Mouse (Mus musculus) lung, postnatal 0 days (tissue): ENCODE results near the gene Bckdha. TPM values are rescaled to one million over a fixed set of nuclear protein-coding genes. Genes with fewer than 3 reads are reported as not detected.

Source experiments
- ATAC-seq: fragments of 200-750 bp; cut with Nextera tagmentation; 2 replicates; pipeline ENCODE4 v1.8.0; 2017; ENCODE audit warnings: moderate library complexity
- DNase-seq: peaks from one replicate; pipeline ENCODE4 v3.0.0-alpha.2; 2016; ENCODE audit warnings: low spot score
- H3K27ac ChIP-seq: fragments of 300-500 bp; sonication (generic); 2 replicates; pipeline ENCODE4 v1.5.1; 2014; ENCODE audit warnings: antibody characterized with exemption, mild to moderate bottlenecking, low read length, mixed read lengths
- H3K27me3 ChIP-seq: fragments of 300-500 bp; sonication (generic); replicated peaks from 2 replicates; pipeline ENCODE4 v1.6.1; 2014; ENCODE audit warnings: low read length, mixed read lengths; ENCODE audit not compliant: insufficient read depth
- H3K36me3 ChIP-seq: fragments of 300-500 bp; sonication (generic); 2 replicates; pipeline ENCODE4 v1.6.1; 2014; ENCODE audit warnings: low read length, mixed read lengths; ENCODE audit not compliant: insufficient read depth
- H3K4me1 ChIP-seq: fragments of 300-500 bp; sonication (generic); 2 replicates; pipeline ENCODE4 v1.6.1; 2014; ENCODE audit warnings: antibody characterized with exemption, low read depth, low read length, mixed read lengths; ENCODE audit not compliant: insufficient read depth
- H3K4me2 ChIP-seq: fragments of 300-500 bp; sonication (generic); replicated peaks from 2 replicates; pipeline ENCODE4 v1.6.1; 2014; ENCODE audit warnings: low read depth, mild to moderate bottlenecking, low read length, moderate library complexity, mixed read lengths
- H3K4me3 ChIP-seq: fragments of 300-500 bp; sonication (generic); 2 replicates; pipeline ENCODE4 v1.5.1; 2014; ENCODE audit warnings: low read depth, low read length
- H3K9ac ChIP-seq: fragments of 300-500 bp; sonication (generic); replicated peaks from 2 replicates; pipeline ENCODE4 v1.6.1; 2014; ENCODE audit warnings: low read depth, mild to moderate bottlenecking
- H3K9me3 ChIP-seq: fragments of 300-500 bp; sonication (generic); 2 replicates; pipeline ENCODE4 v1.6.1; 2016; ENCODE audit warnings: low read length, mixed read lengths
- CTCF ChIP-seq: IDR thresholded peaks from 2 replicates; pipeline ENCODE4 v1.5.1; 2016; ENCODE audit warnings: antibody characterized with exemption, mild to moderate bottlenecking
- EP300 ChIP-seq: IDR thresholded peaks from 2 replicates; pipeline ENCODE4 v1.6.1; 2016; ENCODE audit warnings: antibody characterized with exemption, mild to moderate bottlenecking, control low read depth
- WGBS: fragments of 180-500 bp; shearing (Covaris S2); extraction: QIAGEN DNeasy Blood & Tissue Kit; methylation state at CpG from one replicate; pipeline ENCODE4 v1.1.7; 2014; 5-methylcytosine and 5-hydroxymethylcytosine counted together
- polyA plus RNA-seq: library from polyadenylated mRNA; unstranded; fragments of >200 nt; fragmentation: Nextera tagmentation; extraction: Ambion mirVana; gene quantifications from 2 replicates; pipeline ENCODE4 v1.2.1, GENCODE M21; 2015

Gene Bckdha
- polyA plus RNA-seq, 1 experiment from 2014 or later, result 71.7 TPM

DNA sequence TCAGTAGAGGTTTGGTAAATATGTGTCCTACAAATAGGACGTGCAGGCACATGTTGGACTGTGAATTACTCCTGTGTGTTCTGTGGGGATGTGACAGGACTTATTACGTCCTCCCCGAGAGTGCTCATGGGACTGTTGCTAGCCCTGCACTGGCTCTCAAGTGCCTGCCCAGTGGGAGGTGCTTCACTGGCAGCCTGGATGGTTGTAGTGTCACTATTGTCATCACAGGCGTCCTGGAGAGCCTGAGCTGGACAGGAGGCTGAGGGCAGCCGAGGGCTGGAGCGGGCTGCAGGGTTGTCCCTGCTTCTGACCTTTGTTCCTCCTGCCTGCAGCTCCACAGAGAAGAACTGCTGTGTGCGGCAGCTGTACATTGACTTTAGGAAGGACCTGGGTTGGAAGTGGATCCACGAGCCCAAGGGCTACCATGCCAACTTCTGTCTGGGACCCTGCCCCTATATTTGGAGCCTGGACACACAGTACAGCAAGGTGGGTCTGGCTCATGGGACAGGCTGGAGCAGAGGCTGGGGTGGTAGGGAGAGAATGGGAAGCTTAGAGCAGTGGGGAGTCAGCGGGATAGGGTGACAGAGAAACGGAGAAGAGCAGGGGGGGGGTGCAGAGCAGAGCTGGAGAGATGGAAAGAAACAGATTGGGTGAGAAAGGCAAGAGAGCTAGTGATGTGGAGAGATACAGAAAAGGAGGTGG, 45.2 kb upstream of the Bckdha start:
- no peak overlapping the region for H3K4me3 ChIP-seq
- 37% methylated on average over 10 of the region's 10 CpGs for WGBS
- TF ChIP-seq CTCF (no peak), EP300 (no peak)
- H3K27ac ChIP-seq, result no peak overlapping the region
- H3K9ac ChIP-seq, result no peak overlapping the region
- ATAC-seq (no peak), DNase-seq (no peak)
- no peak overlapping the region for H3K4me2 ChIP-seq
- peaks cover 7% of the 10 kb centered on the region for H3K4me1 ChIP-seq
- H3K36me3 ChIP-seq, result 0 out of 2 replicates have a peak, but pooled peaks cover 3% of the 10 kb centered on the region
- no peaks in the 10 kb centered on the region for H3K9me3 ChIP-seq
- no peaks in the 10 kb centered on the region for H3K27me3 ChIP-seq

DNA sequence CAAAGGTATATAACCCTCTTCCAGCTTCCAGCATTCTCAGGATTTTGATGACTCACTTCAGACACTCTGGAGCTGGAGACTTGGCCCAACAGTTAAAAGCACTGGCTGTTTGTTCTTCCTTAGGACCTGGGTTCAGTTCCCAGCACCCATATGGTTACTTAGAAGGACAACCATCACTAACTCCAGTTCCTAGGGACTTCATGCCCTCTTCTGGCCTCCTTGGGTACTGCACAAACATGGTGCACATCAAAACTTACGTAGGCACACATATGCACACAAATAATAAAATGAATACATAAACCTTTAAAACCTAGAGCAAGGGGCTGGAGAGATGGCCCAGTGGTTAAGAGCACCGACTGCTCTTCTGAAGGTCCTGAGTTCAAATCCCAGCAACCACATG, 43.6 kb upstream of the Bckdha start:
- 0 out of 2 replicates have a peak, but pooled peaks cover 7% of the 10 kb centered on the region for H3K36me3 ChIP-seq
- ATAC-seq, result no peak
- 96% methylated on average over 2 of the region's 2 CpGs for WGBS
- no peak for DNase-seq
- no peaks in the 10 kb centered on the region for H3K27me3 ChIP-seq
- TF ChIP-seq CTCF (peak; percentile 48), EP300 (no peak)
- no peak overlapping the region for H3K4me2 ChIP-seq
- no peak overlapping the region for H3K27ac ChIP-seq
- H3K4me3 ChIP-seq, result no peak overlapping the region
- no peaks in the 10 kb centered on the region for H3K9me3 ChIP-seq
- H3K4me1 ChIP-seq, result peaks cover 7% of the 10 kb centered on the region
- no peak overlapping the region for H3K9ac ChIP-seq

GRCm38 (mm10) chr7:25700732-25701131, 42.0 kb upstream of the Bckdha start:
- no peak for ATAC-seq
- Histone ChIP-seq H3K36me3 (peaks cover 18% of the 10 kb centered on the region; the same call in 1 of the 2 replicates), H3K27me3 (no peaks in the 10 kb centered on the region), H3K9ac (no peak overlapping the region), H3K4me1 (no peaks in the 10 kb centered on the region), H3K27ac (no peak overlapping the region), H3K4me2 (no peak overlapping the region), H3K4me3 (no peak overlapping the region), H3K9me3 (no peaks in the 10 kb centered on the region)
- no peak for DNase-seq
- 79% methylated on average over 12 of the region's 12 CpGs for WGBS
- TF ChIP-seq CTCF, result peak; percentile 47
- TF ChIP-seq EP300, result no peak

DNA sequence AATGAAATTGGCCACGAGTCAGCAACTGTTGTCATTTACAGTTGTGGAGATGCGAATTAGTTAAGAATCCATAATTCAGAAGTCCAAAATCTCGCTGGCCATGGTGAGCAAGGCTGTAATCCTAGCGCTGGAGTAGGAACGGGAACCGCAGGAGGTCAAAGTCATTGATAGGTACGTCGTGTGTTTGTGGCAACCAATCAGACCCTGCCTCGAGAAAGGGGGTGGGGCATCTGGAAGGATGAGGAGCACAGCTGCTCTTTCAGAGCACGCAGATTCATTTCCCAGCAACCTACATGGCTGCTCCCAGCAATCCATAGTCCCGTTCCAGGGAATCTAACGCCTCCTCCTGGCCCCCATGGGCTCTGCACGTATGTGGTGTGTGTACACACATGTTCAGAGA, 41.1 kb upstream of the Bckdha start:
- H3K4me2 ChIP-seq, result no peak overlapping the region
- no peak overlapping the region for H3K4me3 ChIP-seq
- WGBS, result 63% methylated on average over 13 of the region's 13 CpGs
- H3K27me3 ChIP-seq, result no peaks in the 10 kb centered on the region
- no peaks in the 10 kb centered on the region for H3K9me3 ChIP-seq
- H3K9ac ChIP-seq, result no peak overlapping the region
- ATAC-seq (no peak), DNase-seq (no peak)
- H3K36me3 ChIP-seq, result peaks cover 19% of the 10 kb centered on the region; the same call in 1 of the 2 replicates
- H3K27ac ChIP-seq, result no peak overlapping the region
- no peaks in the 10 kb centered on the region for H3K4me1 ChIP-seq
- TF ChIP-seq EP300 (no peak), CTCF (peak; percentile 17; the same call in 1 of the 2 replicates)

DNA sequence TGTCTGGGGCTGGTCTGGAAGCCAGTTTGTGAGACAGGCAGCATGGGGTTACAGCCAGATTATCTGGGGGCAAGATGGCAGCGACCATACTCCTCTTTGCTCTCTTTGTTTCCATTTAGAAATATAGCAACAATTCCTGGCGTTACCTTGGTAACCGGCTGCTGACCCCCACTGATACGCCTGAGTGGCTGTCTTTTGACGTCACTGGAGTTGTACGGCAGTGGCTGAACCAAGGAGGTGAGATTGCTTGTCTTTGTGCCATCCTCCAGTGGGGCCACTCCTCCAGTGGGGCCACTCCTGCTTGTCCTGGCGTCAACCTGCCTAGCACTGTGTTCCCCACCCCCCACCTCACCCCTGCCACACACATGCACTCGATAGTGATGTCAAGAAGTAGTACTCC, 35.3 kb upstream of the Bckdha start:
- H3K9ac ChIP-seq, result no peak overlapping the region
- no peaks in the 10 kb centered on the region for H3K9me3 ChIP-seq
- H3K36me3 ChIP-seq, result peaks cover 22% of the 10 kb centered on the region; the same call in 1 of the 2 replicates
- no peaks in the 10 kb centered on the region for H3K27me3 ChIP-seq
- no peak for DNase-seq
- H3K4me2 ChIP-seq, result no peak overlapping the region
- H3K4me1 ChIP-seq, result peaks cover 5% of the 10 kb centered on the region
- no peak overlapping the region for H3K27ac ChIP-seq
- no peak overlapping the region for H3K4me3 ChIP-seq
- TF ChIP-seq CTCF, result no peak
- TF ChIP-seq EP300, result no peak
- WGBS, result 62% methylated on average over 8 of the region's 8 CpGs
- ATAC-seq, result no peak

DNA sequence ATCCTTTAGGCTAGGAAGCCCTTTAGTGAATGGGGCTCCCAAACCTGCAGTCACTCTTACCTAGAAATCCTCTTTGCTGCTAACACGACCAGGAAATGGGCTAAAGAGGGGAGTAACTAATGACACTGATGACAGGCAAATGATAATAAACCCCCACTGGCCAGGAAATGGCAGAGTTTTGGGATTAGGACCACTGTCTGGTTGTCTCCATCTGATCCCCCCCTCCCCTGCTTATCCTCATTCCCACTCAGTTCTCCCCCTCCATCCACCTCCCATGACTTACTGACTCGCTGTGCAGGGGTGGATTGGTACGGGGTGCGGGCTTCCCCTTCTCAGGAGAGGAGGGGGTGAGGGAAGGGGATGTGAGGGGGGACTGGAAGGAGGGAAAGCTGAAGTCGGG, 31.3 kb upstream of the Bckdha start:
- WGBS, result 40% methylated on average over 5 of the region's 5 CpGs
- Histone ChIP-seq H3K4me1 (peaks cover 5% of the 10 kb centered on the region), H3K36me3 (0 out of 2 replicates have a peak, but pooled peaks cover 7% of the 10 kb centered on the region), H3K9ac (0 out of 2 replicates have a peak overlapping the region, but pooled peaks have one; percentile 75), H3K27ac (no peak overlapping the region; the same call in 1 of the 2 replicates), H3K4me3 (peak overlapping the region; percentile 85), H3K4me2 (peak overlapping the region; percentile 98), H3K9me3 (no peaks in the 10 kb centered on the region), H3K27me3 (no peaks in the 10 kb centered on the region)
- no peak for DNase-seq
- TF ChIP-seq EP300 (no peak), CTCF (no peak)
- no peak for ATAC-seq
